Mouse (Mus musculus) hindbrain, embryonic 15.5 days (tissue): ENCODE measurements around the gene Sh2d4b. TPM values are rescaled to one million over a fixed set of nuclear protein-coding genes. Genes with fewer than 3 reads are reported as not detected.
A peak's percentile ranks its signal among the peaks of the same experiment; 100 is the strongest.

ENCODE experiments used
- ATAC-seq: fragments of 200-750 bp; cut with Nextera tagmentation; 2 replicates; pipeline ENCODE4 v1.8.0; 2017; ENCODE audit warnings: low read depth, moderate number of reproducible peaks, moderate TSS enrichment; ENCODE audit not compliant: low FRiP score
- H3K27ac ChIP-seq: fragments of 300-500 bp; sonication (generic); replicated peaks from 2 replicates; pipeline ENCODE4 v1.5.1; 2015; ENCODE audit warnings: mild to moderate bottlenecking, inconsistent platforms
- H3K27me3 ChIP-seq: fragments of 300-500 bp; sonication (generic); 2 replicates; pipeline ENCODE4 v1.6.1; 2015; ENCODE audit warnings: control low read depth, inconsistent platforms
- H3K36me3 ChIP-seq: fragments of 300-500 bp; sonication (generic); 2 replicates; pipeline ENCODE4 v1.6.1; 2015; ENCODE audit warnings: control low read depth, inconsistent platforms
- H3K4me1 ChIP-seq: fragments of 300-500 bp; sonication (generic); replicated peaks from 2 replicates; pipeline ENCODE4 v1.6.1; 2015; ENCODE audit warnings: control low read depth, inconsistent platforms
- H3K4me2 ChIP-seq: fragments of 300-500 bp; sonication (generic); 2 replicates; pipeline ENCODE4 v1.6.1; 2015; ENCODE audit warnings: moderate library complexity, mild to moderate bottlenecking, inconsistent platforms
- H3K4me3 ChIP-seq: fragments of 300-500 bp; sonication (generic); 2 replicates; pipeline ENCODE4 v1.5.1; 2015; ENCODE audit warnings: mild to moderate bottlenecking, inconsistent platforms
- H3K9ac ChIP-seq: fragments of 300-500 bp; sonication (generic); 2 replicates; pipeline ENCODE4 v1.6.1; 2015; ENCODE audit warnings: inconsistent platforms
- H3K9me3 ChIP-seq: fragments of 300-500 bp; sonication (generic); 2 replicates; pipeline ENCODE4 v1.6.1; 2016; ENCODE audit warnings: control low read depth, inconsistent platforms
- WGBS: fragments of 180-500 bp; shearing (Covaris S2); methylation state at CpG from one replicate; pipeline ENCODE4 v1.1.7; 2015; 5-methylcytosine and 5-hydroxymethylcytosine counted together
- polyA plus RNA-seq: library from polyadenylated mRNA; unstranded; fragments of >200 nt; fragmentation: Nextera tagmentation; extraction: Ambion mirVana; gene quantifications from 2 replicates; pipeline ENCODE4 v1.2.1, GENCODE M21; 2015

Sh2d4b gene
- polyA plus RNA-seq, 1 experiment from 2014 or later: 0.56 TPM

DNA sequence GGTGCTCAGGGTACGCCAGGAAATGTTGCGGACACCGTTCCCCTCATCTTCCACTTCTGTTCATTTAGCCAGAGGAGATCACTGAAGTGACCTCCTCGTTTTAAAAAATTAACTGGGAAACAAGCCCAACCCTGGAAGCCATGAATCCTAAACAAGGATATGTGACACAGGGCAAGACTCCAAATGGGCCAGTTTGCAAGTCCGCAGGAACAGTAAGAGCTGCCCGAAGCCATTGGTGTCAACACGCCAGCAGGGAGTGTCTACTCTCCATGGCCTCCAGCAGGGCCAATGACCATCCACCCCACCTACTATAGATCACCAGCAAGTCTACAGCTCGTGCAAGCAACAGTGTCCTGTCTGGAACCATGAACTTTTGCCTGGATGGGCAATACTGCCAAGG lies 12.7 kb upstream of the Sh2d4b start:
- no peak overlapping the region for H3K27ac ChIP-seq
- no peaks in the 10 kb centered on the region for H3K27me3 ChIP-seq
- no peaks in the 10 kb centered on the region for H3K9me3 ChIP-seq
- H3K4me2 ChIP-seq: no peak overlapping the region
- peaks cover 34% of the 10 kb centered on the region for H3K36me3 ChIP-seq
- no peaks in the 10 kb centered on the region for H3K4me1 ChIP-seq
- 91% methylated on average over 8 of the region's 8 CpGs for WGBS
- no peak overlapping the region for H3K4me3 ChIP-seq
- no peak for ATAC-seq
- H3K9ac ChIP-seq: no peak overlapping the region

DNA sequence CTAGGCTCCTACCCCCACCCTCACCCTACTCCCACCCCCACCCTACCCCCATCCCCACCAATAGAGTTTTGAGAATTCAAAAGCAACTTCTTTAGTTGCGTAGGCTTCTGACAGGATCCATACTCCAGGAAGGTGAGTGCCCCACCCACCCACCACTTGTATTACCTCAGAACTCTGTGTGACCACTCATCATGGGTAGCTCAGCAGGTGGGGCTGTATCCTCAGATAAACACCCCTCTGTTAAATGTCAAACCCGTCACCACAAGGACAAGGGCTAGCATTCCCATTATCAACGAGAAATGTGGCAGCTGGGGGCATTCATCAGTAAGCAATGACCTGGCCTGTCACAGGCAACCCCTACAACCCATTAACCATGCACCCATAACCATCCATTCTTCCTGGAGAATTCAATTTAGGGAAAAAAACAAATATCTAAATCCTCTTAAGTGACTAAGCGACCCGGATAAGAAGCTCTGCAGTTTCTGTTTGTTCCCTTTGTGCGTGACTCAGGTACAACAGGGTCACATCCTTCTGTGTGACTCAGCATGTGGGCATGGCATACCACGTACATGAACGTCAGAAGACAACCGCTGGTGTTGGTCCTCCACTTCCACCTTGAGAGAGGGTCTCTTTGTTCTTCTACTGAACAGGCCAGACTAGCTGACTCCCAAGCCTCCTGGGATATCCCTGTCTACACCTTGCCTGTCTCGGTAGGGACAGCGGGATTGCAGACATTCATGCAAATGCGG lies 9.4 kb upstream of the Sh2d4b start:
- ATAC-seq: no peak
- no peak overlapping the region for H3K27ac ChIP-seq
- no peaks in the 10 kb centered on the region for H3K9me3 ChIP-seq
- H3K27me3 ChIP-seq: no peaks in the 10 kb centered on the region
- H3K4me2 ChIP-seq: no peak overlapping the region
- H3K4me1 ChIP-seq: no peaks in the 10 kb centered on the region
- 72% methylated on average over 12 of the region's 12 CpGs for WGBS
- no peak overlapping the region for H3K4me3 ChIP-seq
- peaks cover 5% of the 10 kb centered on the region; the same call in 1 of the 2 replicates for H3K36me3 ChIP-seq
- H3K9ac ChIP-seq: no peak overlapping the region

DNA sequence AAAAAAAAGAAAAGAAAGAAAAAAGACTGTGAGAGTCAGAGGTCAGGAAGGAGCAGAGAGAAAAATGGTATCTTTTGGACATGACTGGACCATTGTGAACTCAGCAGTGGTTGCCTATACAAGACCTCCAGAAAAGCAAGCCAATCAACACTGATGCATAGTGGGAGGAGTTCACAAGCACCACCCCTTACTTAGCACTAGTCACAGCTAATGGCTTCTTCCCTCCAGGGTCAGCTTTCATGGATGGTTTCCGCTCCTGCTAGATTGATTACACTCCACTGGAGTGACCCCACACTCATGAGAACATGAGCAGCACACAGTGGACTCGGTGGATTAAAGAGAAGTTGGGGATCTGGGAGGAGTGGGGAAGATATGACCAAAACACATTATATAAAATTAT lies 7.2 kb upstream of the Sh2d4b start:
- Histone ChIP-seq H3K9ac (no peak overlapping the region), H3K4me1 (no peaks in the 10 kb centered on the region), H3K4me3 (no peak overlapping the region), H3K27me3 (no peaks in the 10 kb centered on the region), H3K4me2 (no peak overlapping the region), H3K27ac (no peak overlapping the region), H3K36me3 (no peaks in the 10 kb centered on the region), H3K9me3 (no peaks in the 10 kb centered on the region)
- no peak for ATAC-seq
- WGBS: 68% methylated on average over 2 of the region's 2 CpGs

DNA sequence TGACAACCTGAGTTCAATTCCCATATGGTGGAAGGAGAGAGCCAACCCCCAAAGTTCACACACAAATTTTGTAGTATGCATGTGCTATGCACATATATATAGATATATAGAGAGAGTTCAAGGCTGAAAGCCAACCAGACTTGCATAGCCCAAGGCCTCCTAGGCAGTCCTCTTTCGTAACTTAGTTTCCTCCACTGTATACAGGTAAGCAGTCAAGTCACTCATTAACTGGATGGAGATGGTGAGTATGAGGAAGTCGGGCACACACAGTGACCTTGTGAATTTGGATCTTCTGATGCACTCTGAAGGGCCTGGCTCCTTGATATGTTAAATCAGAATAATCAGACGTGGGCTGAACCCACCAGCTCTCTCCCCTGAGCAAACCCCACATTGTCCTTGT lies 4.8 kb upstream of the Sh2d4b start:
- Histone ChIP-seq H3K9me3 (no peaks in the 10 kb centered on the region), H3K4me1 (peaks cover 9% of the 10 kb centered on the region), H3K4me3 (no peak overlapping the region), H3K4me2 (no peak overlapping the region), H3K27me3 (no peaks in the 10 kb centered on the region), H3K27ac (no peak overlapping the region), H3K36me3 (no peaks in the 10 kb centered on the region), H3K9ac (no peak overlapping the region)
- ATAC-seq: no peak
- 85% methylated on average over 3 of the region's 3 CpGs for WGBS

DNA sequence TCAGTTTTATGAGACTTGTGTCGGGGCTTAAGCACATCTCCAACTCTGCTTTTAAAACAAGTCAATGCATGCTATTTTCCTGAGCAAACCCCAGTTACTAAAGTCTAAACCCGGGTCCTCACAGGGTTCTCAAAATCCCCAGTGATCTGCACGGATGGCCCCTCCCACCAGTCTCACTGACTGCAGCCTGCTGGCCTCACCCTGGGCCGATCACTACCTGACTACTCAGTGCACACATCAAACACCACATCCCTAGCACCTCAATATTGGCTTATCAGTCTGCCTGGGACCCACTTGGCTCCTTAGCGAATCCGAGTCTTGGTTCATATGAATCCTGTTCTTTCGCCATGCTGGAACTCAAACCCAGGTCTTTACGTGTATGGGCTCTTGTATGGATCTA lies 2.6 kb upstream of the Sh2d4b start:
- ATAC-seq: no peak

DNA sequence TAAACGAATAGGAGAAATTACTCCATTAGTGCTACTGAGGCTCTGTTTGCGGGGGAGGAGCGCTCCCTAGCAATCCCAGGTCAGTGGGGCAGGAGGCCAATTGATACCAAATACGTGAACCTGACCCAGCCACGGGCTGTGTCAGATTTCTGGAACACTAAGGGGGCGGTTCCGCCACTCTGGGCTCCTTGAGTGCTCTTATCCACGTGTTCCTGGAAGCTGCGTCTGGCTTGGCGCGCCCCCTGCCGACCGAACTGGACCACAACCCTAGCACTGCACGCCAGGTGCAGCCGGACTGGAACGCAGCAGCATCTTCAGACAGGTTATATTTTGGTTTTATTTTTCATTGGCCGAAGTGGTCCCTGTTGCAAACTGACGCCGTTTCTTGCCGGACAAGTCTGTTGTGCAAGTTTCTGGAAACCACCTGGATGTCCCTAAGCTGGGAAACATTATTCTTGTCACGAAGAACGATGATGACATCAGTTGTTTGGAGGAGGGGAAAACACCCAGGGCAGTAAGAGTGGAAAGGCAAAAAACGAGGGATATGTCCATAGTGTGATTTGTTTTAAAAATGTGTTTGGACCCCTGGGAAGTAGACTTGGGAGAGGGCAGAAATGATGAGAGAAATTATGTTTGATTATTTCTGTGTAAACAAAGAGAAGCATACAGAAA lies 1.6 kb upstream of the Sh2d4b start:
- 14% methylated on average over 23 of the region's 23 CpGs for WGBS
- H3K9ac ChIP-seq: no peak overlapping the region
- H3K4me3 ChIP-seq: peak overlapping the region; percentile 22
- ATAC-seq: peak; percentile 94
- H3K27ac ChIP-seq: no peak overlapping the region
- H3K4me1 ChIP-seq: peaks cover 9% of the 10 kb centered on the region
- peak overlapping the region; percentile 51 for H3K4me2 ChIP-seq
- no peaks in the 10 kb centered on the region for H3K9me3 ChIP-seq
- H3K27me3 ChIP-seq: no peaks in the 10 kb centered on the region
- no peaks in the 10 kb centered on the region for H3K36me3 ChIP-seq

More for the DNA sequence above, 2.6 kb upstream of the Sh2d4b start:
- Histone ChIP-seq H3K4me1 (peaks cover 9% of the 10 kb centered on the region), H3K4me3 (no peak overlapping the region), H3K27ac (no peak overlapping the region), H3K9ac (no peak overlapping the region), H3K27me3 (no peaks in the 10 kb centered on the region), H3K36me3 (no peaks in the 10 kb centered on the region), H3K4me2 (no peak overlapping the region), H3K9me3 (no peaks in the 10 kb centered on the region)
- 85% methylated on average over 8 of the region's 8 CpGs for WGBS

DNA sequence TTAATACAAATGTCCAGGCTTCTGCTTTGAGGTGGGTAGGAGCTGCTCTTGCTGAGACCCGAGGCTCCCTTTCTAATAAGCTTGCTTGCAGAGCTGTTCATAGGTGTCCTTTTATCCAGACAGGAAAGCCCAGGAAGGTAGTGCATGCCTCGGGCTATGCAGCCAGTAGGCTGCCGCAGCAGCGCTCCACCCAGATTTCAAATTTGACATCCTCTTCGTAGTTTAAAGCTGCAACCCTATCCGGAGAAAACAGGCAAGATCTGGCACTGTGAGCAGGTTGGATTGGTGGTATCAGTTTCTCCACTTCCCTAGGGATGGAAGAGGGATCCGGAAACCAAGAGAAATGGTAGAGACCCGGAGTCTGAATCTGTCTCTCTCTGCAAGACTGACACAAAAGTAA lies 818 bp upstream of the Sh2d4b start:
- no peak overlapping the region for H3K4me2 ChIP-seq
- H3K36me3 ChIP-seq: no peaks in the 10 kb centered on the region
- peaks cover 9% of the 10 kb centered on the region for H3K4me1 ChIP-seq
- H3K27ac ChIP-seq: no peak overlapping the region
- H3K27me3 ChIP-seq: no peaks in the 10 kb centered on the region
- WGBS: 82% methylated on average over 8 of the region's 8 CpGs
- no peak for ATAC-seq
- no peaks in the 10 kb centered on the region for H3K9me3 ChIP-seq
- no peak overlapping the region for H3K9ac ChIP-seq
- no peak overlapping the region for H3K4me3 ChIP-seq

DNA sequence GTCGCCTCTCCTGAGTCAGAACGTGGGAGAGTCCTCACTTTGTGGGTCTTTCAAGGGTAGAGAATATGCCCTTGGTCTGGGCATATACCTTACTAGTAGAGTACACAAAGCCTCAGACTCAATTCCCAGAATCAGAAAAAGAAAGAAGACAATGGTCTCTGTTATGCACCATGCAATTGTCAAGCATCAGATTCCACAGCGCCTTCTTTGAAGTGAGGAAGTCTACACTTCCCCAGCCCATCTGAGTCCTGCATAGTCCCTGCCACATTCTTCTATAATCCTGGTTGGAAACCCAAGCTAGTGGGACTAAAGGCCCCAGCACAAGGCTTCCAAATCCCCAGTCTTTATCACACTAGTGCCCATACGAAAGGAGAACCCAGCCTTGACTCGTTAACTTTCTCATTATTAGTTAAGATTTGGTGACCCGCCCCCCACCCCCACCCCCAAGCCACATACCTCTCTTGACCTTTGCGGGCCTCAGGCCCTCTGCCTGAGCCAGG lies 690 bp downstream of the Sh2d4b start:
- H3K4me1 ChIP-seq: peaks cover 9% of the 10 kb centered on the region
- H3K9me3 ChIP-seq: no peaks in the 10 kb centered on the region
- H3K4me3 ChIP-seq: no peak overlapping the region
- 86% methylated on average over 7 of the region's 7 CpGs for WGBS
- no peak for ATAC-seq
- H3K27ac ChIP-seq: no peak overlapping the region
- H3K36me3 ChIP-seq: no peaks in the 10 kb centered on the region
- H3K4me2 ChIP-seq: no peak overlapping the region
- H3K27me3 ChIP-seq: no peaks in the 10 kb centered on the region
- H3K9ac ChIP-seq: no peak overlapping the region

DNA sequence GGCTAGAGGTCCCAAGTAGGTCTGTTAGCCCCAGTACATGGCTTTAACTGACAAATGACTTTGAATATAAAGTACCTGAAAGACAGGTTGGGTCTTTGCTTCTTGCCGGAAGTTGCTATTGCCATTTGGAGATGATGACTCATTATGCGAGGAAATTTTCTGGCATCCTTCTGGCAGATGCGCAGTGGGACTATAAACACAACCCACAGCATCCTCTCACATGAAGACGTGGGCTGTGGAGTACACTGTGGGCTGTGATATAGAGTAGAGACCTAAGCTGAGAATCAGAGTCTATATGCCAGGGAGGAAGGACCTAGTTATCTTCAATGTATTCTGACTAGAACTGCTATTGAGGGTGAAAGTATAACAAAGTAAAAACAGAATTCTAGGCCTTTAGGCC lies 1.6 kb downstream of the Sh2d4b start:
- H3K27ac ChIP-seq: no peak overlapping the region
- no peaks in the 10 kb centered on the region for H3K9me3 ChIP-seq
- H3K4me3 ChIP-seq: no peak overlapping the region
- no peaks in the 10 kb centered on the region for H3K36me3 ChIP-seq
- ATAC-seq: no peak
- no peak overlapping the region for H3K9ac ChIP-seq
- H3K4me1 ChIP-seq: peaks cover 9% of the 10 kb centered on the region
- H3K4me2 ChIP-seq: no peak overlapping the region
- 92% methylated on average over 4 of the region's 4 CpGs for WGBS
- H3K27me3 ChIP-seq: no peaks in the 10 kb centered on the region

- H3K9ac ChIP-seq: no peak overlapping the region
- H3K4me1 ChIP-seq: peaks cover 7% of the 10 kb centered on the region
- no peaks in the 10 kb centered on the region for H3K36me3 ChIP-seq
- ATAC-seq: no peak
- no peaks in the 10 kb centered on the region for H3K9me3 ChIP-seq
- no peaks in the 10 kb centered on the region for H3K27me3 ChIP-seq
- no peak overlapping the region for H3K4me3 ChIP-seq
- WGBS: 73% methylated on average over 4 of the region's 4 CpGs
- no peak overlapping the region for H3K4me2 ChIP-seq
- H3K27ac ChIP-seq: no peak overlapping the region
Measured at GRCm38 (mm10) chr14:40889704-40890103, 3.4 kb downstream of the Sh2d4b start.

GRCm38 (mm10) chr14:40889181-40889580 lies 3.9 kb downstream of the Sh2d4b start:
- ATAC-seq: no peak
- WGBS: 84% methylated on average over 2 of the region's 2 CpGs

GRCm38 (mm10) chr14:40886428-40887202 lies 6.5 kb downstream of the Sh2d4b start:
- Histone ChIP-seq H3K9ac (no peak overlapping the region), H3K4me3 (no peak overlapping the region), H3K27ac (no peak overlapping the region), H3K27me3 (no peaks in the 10 kb centered on the region), H3K36me3 (no peaks in the 10 kb centered on the region), H3K4me1 (no peaks in the 10 kb centered on the region), H3K4me2 (no peak overlapping the region), H3K9me3 (no peaks in the 10 kb centered on the region)
- ATAC-seq: no peak
- WGBS: 83% methylated on average over 6 of the region's 6 CpGs

More at GRCm38 (mm10) chr14:40889181-40889580, 3.9 kb downstream of the Sh2d4b start:
- Histone ChIP-seq H3K4me3 (no peak overlapping the region), H3K4me2 (no peak overlapping the region), H3K9ac (no peak overlapping the region), H3K27ac (no peak overlapping the region), H3K4me1 (peaks cover 1% of the 10 kb centered on the region; the same call in 1 of the 2 replicates), H3K9me3 (no peaks in the 10 kb centered on the region), H3K27me3 (no peaks in the 10 kb centered on the region), H3K36me3 (no peaks in the 10 kb centered on the region)
